Mouse (Mus musculus) mouse embryonic stem cell (cell line): ENCODE results near the gene Drp2.

Source experiments
- in situ Hi-C, 2 experiments: fragments of 300-500 bp; cut with MboI; formaldehyde crosslinking; loops; 1 replicate in 1 of 2; 3 replicates in 1 of 2; pipeline ENCODE4 v1.14.3; 2019 to 2020; ENCODE audit warnings: low sequenced_read_pairs in 2 of 2, low pct_unique_long_range_greater_than_20kb in 1 of 2, mixed read lengths in 1 of 2; ENCODE audit not compliant: unreplicated experiment in 1 of 2

Gene Drp2

DNA sequence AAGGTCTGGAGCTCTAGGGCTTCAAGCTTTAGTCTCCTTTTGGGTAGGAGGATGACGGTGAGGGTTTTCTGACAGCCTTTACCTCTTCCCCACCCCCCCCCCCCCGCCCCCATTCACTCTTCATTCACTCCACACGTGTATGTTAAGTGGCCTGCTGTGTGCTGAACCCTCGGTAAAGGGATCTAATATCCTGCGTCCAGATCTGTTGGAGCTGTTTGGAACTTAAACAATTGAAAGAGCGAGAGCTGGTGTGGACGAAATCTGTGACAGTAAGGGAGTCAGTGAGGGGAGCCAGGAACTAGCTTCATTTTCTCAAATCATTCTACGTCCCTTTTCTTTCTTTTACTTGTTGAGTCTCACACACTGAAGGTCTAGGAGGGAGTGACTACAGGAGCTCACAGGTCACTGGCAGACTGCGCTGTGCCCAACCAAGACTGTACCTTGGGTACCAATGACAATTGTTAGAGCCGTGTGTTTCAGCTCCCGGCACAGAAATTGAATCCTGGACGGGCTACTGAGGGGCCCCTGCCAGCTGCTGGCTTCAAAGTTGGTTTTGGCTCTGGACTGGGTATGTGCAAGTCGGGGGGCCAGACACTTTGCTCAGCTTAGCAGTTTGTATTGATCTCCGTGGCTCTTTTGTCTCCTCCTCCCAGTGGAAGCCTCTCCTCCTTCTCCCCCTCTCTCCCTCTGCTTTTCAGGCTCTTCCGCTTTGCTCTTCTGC lies at the start of gene Drp2:
Drp2 (plus strand) TSS at position 689 of the 721 bp plus-strand sequence.
- in situ Hi-C loops, result no loop called here

GRCm38 (mm10) chrX:134359336-134359735 lies 45.0 kb upstream of the Drp2 start:
- in situ Hi-C loops, result no loop called here

DNA sequence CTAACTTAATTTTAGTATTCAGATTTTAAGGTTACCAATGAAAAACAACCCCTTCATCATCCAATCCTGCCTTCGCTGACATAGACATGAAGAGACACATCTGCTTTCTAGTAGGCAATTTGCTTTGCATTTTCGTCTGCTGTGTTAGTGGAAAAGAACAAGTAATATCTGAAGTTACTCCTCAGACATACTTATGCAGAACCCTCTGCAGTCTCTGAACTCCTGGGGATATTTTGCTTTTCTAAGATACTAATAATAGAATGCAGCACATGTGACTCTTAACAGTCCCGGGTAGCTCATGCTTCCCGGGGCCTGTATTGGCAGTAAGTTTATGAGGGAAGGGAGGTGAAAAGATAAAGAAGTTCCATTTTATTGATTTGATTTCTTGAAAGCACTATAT lies 42.2 kb upstream of the Drp2 start:
- in situ Hi-C loops, result no loop called here

GRCm38 (mm10) chrX:134365421-134365820 lies 38.9 kb upstream of the Drp2 start:
- in situ Hi-C loops, result no loop called here

DNA sequence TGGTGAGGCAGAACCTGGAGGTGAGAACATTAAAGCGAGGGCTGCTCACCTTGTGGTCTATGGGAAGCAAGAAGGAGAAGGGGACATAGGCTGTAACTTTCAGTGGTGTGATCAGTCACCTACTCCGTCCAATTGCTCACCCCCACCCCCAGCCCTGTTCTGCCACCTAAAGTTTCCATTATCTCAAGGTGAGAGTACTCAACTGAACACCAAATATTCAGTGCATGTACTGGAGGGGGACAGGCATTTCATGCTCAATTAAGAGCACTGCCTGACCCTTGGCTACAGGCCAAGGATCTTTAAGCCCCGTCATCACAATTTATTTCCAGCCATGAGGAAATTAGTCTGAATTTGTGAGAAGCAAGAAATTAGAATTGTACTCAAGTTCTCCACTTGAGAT lies 37.8 kb upstream of the Drp2 start:
- in situ Hi-C loops, result no loop called here

- in situ Hi-C loops, result no loop called here
These were observed 33.1 kb upstream of the Drp2 start for GRCm38 (mm10) chrX:134371279-134371678.

DNA sequence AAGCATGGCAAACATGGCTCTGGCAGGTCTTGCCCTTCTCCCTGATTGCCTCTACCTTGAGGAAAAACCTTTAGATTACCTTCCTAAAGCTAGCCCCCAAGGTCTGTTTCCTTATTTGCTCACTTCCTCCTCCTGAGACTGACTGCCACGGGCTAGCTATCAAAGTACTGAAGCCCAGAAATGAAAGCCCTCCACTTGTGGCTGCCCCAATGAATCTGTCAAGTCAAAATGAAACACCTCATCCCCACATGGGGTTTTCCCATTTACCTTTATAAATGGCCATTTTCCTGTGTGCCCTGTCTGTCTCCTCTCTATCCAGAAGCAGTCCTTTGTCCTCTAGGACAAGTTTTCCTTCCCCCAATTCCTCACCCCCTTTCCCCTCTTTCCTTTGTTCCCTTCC lies 30.2 kb upstream of the Drp2 start:
- in situ Hi-C loops, result no loop called here

GRCm38 (mm10) chrX:134384896-134385295 lies 19.5 kb upstream of the Drp2 start:
- in situ Hi-C loops, result no loop called here

DNA sequence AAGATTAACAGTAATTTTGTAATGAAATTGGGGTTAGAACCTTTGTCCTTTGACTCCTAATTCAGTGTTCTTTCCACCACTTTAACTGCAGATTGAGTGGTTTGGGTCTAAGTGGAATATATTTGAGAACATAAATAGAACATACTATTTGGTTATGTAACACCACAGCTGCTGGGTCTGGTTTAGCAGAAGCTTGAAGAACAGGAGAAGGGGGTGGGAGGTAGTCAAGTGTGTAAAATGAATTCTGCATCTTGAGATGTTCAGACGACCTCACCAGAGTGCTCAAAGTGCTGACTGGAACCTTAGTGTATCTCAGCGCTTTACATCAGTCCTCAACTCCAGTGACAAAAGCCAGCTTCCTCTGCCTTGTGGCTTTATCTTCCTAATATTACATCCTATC lies 5.4 kb upstream of the Drp2 start:
- in situ Hi-C loops, result no loop called here

DNA sequence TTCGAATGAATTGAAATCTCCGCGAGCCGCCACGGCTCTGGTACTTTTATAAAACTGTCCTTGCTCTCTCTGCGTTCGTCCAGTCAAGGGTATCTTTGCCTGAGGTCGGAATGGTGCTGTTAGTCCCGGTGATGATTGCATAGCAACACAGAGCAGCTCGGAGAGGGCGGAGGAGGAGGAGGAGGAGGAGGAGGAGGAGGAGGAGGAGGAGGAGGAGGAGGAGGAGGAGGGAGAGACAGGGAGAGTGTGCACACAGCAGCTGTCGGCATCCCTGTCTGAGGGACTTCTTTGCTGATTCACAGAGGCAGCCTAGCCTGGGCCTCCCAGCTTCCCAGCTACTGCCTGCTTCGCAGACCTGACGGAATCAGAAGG lies 219 bp downstream of the Drp2 start:
- in situ Hi-C loops, result no loop called here

- in situ Hi-C loops, result no loop called here
These were observed 5.1 kb downstream of the Drp2 start for GRCm38 (mm10) chrX:134409354-134409900.

DNA sequence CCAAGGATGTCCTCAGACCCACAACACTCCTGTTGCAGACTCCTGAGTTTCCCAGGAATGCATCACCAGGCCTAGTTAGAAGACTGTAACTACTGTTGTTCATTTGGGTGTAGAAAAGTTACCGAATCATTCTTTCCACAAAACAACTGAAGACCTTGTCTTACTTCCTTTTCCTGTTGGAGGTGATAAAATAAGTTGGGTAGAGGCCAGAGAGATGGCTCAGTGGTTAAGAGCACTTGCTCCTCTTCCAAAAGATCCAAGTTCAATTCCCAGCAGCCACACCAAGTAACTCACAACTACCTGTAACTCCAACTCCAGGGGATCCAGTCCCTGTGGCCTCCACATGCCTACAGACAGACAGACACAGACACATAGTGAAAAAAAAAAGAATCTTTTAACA lies 7.7 kb downstream of the Drp2 start:
- in situ Hi-C loops, result no loop called here

- in situ Hi-C loops, result no loop called here
These were observed 15.7 kb downstream of the Drp2 start for GRCm38 (mm10) chrX:134420097-134420496.

GRCm38 (mm10) chrX:134424263-134424662 lies 19.9 kb downstream of the Drp2 start:
- in situ Hi-C loops, result no loop called here

DNA sequence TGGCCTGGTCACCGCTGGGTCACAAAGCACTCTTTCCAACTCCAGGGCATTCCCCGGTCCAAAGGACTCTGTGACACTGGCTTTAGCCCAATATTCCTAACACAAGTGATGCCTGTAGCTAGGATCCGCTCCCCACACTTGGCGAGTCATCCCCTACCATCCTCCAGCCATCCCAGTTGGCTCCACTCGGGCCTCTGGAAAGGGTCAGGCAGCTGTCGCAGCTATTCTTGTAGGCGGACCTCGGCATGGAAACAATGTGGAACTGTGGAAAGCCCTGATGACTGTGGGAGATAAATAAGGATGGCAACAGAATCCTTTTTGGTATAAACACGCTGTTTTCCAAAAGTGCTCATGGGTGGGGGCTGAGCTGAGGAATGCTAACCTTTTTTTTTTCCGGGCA lies 21.4 kb downstream of the Drp2 start:
- in situ Hi-C loops, result no loop called here

GRCm38 (mm10) chrX:134426819-134427218 lies 22.5 kb downstream of the Drp2 start:
- in situ Hi-C loops, result no loop called here

DNA sequence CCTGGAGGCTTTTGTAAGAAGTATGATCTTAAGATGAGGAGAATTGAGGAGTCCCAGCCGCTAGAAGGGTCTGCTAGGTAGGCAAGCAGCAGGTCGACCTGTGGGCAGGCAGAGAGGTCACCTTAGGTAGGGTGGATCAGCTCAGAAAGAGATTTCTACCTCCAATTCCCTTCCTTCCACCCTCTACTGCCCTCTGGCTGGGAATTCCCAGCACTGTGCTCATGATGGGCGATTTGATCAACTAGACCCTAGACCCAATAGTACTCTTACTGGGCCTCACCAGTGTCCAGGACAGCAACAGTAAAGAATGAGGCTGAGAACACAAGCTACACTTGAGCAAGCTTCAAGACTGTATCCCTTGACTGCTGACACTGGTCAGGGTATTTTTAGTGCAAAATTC lies 23.0 kb downstream of the Drp2 start:
- in situ Hi-C loops, result no loop called here

- in situ Hi-C loops, result no loop called here
These were observed 70.8 kb downstream of the Drp2 start for GRCm38 (mm10) chrX:134474988-134475710.

GRCm38 (mm10) chrX:134476290-134476689 lies 71.9 kb downstream of the Drp2 start, which contains the start of gene Taf7l:
Taf7l (minus strand) TSS chrX:134476490.
- in situ Hi-C loops, result no loop called here

- in situ Hi-C loops, result no loop called here
These were observed 77.4 kb downstream of the Drp2 start for GRCm38 (mm10) chrX:134481720-134482119.
